Mouse (Mus musculus): ENCODE measurements at regions not wholly inside any gene's neighbourhood (a gene's known extent, or its start where the extent isn't known, plus 50 kb on each side); places are given as distances from the start of the nearest gene placed in this dataset.

- no peaks in the 10 kb centered on the region for H3K36me3 ChIP-seq (ENCODE audit: control insufficient read depth, insufficient read depth, low read length)
- DNase-seq, result no peak
- no peaks in the 10 kb centered on the region for H3K9me3 ChIP-seq (ENCODE audit: control insufficient read depth, low read length)
- H3K4me3 ChIP-seq (replicated peaks; ENCODE audit: low read depth, low read length), result no peak overlapping the region
- no peak overlapping the region for H3K9ac ChIP-seq (replicated peaks; ENCODE audit: low read length)
- 88% methylated on average over 3 of the region's 3 CpGs for WGBS
- no peak for ATAC-seq (ENCODE audit: low FRiP score, low TSS enrichment)
- no peak overlapping the region for H3K27ac ChIP-seq (replicated peaks; ENCODE audit: low read depth, low read length)
- no peak overlapping the region for H3K4me2 ChIP-seq (ENCODE audit: low read length)
- H3K4me1 ChIP-seq (ENCODE audit: control insufficient read depth, insufficient read depth, low read length), result no peaks in the 10 kb centered on the region
- no peaks in the 10 kb centered on the region for H3K27me3 ChIP-seq (ENCODE audit: control insufficient read depth, insufficient read depth, low read length)
Observed at GRCm38 (mm10) chr4:58613022-58613421, 59.3 kb upstream of the Lpar1 start.

- no peaks in the 10 kb centered on the region for H3K27me3 ChIP-seq (ENCODE audit: control insufficient read depth, insufficient read depth, low read length)
- WGBS, result 88% methylated on average over 2 of the region's 2 CpGs
- H3K9ac ChIP-seq (replicated peaks; ENCODE audit: low read length), result no peak overlapping the region
- no peak overlapping the region for H3K4me3 ChIP-seq (replicated peaks; ENCODE audit: low read depth, low read length)
- ATAC-seq (ENCODE audit: low FRiP score, low TSS enrichment), result no peak
- no peaks in the 10 kb centered on the region for H3K9me3 ChIP-seq (ENCODE audit: control insufficient read depth, low read length)
- no peaks in the 10 kb centered on the region for H3K4me1 ChIP-seq (ENCODE audit: control insufficient read depth, insufficient read depth, low read length)
- no peaks in the 10 kb centered on the region for H3K36me3 ChIP-seq (ENCODE audit: control insufficient read depth, insufficient read depth, low read length)
- H3K27ac ChIP-seq (replicated peaks; ENCODE audit: low read depth, low read length), result no peak overlapping the region
- DNase-seq, result no peak
- H3K4me2 ChIP-seq (ENCODE audit: low read length), result no peak overlapping the region
Observed at GRCm38 (mm10) chr4:58607491-58607890, 53.8 kb upstream of the Lpar1 start.

- no peak overlapping the region for H3K9ac ChIP-seq (replicated peaks; ENCODE audit: low read length)
- no peak overlapping the region for H3K27ac ChIP-seq (replicated peaks; ENCODE audit: low read depth, low read length)
- no peak overlapping the region for H3K4me2 ChIP-seq (ENCODE audit: low read length)
- ATAC-seq (ENCODE audit: low FRiP score, low TSS enrichment) (no peak), DNase-seq (no peak)
- no peaks in the 10 kb centered on the region for H3K4me1 ChIP-seq (ENCODE audit: control insufficient read depth, insufficient read depth, low read length)
- no peak overlapping the region for H3K4me3 ChIP-seq (replicated peaks; ENCODE audit: low read depth, low read length)
- 87% methylated on average over 3 of the region's 3 CpGs for WGBS
- no peaks in the 10 kb centered on the region for H3K9me3 ChIP-seq (ENCODE audit: control insufficient read depth, low read length)
- H3K27me3 ChIP-seq (ENCODE audit: control insufficient read depth, insufficient read depth, low read length), result no peaks in the 10 kb centered on the region
- H3K36me3 ChIP-seq (ENCODE audit: control insufficient read depth, insufficient read depth, low read length), result no peaks in the 10 kb centered on the region
Observed at GRCm38 (mm10) chr4:58605941-58606340, 52.2 kb upstream of the Lpar1 start.

Data from midbrain, embryonic 14.5 days (tissue).